Mouse (Mus musculus) myocyte (in vitro differentiated cells): ENCODE results near the gene Tmem116. TPM values are rescaled to one million over a fixed set of nuclear protein-coding genes. Genes with fewer than 3 reads are reported as not detected.

Source experiments
- H3K27me3 ChIP-seq: one replicate; pipeline ENCODE4 v1.6.1; 2011; ENCODE audit not compliant: control insufficient read depth, insufficient read depth, insufficient read length
- H3K36me3 ChIP-seq: one replicate; pipeline ENCODE4 v1.6.1; 2011; ENCODE audit not compliant: control insufficient read depth, insufficient read depth
- H3K4me2 ChIP-seq: one replicate; pipeline ENCODE4 v1.6.1; 2011; ENCODE audit warnings: low read depth, control low read depth
- H3K4me3 ChIP-seq: one replicate; pipeline ENCODE4 v1.5.1; 2011; ENCODE audit warnings: mild to moderate bottlenecking, control low read depth, moderate library complexity
- H3K79me2 ChIP-seq: one replicate; pipeline ENCODE4 v1.6.1; 2011; ENCODE audit not compliant: control insufficient read depth, insufficient read depth
- H3ac ChIP-seq: one replicate; pipeline ENCODE4 v1.6.1; 2011; ENCODE audit not compliant: control insufficient read depth, insufficient read length
- CEBPB ChIP-seq: IDR thresholded peaks from 2 replicates; pipeline ENCODE4 v1.6.1; 2011; ENCODE audit warnings: mild to moderate bottlenecking, moderate library complexity; ENCODE audit not compliant: poor library complexity, insufficient read depth, severe bottlenecking
- E2F4 ChIP-seq: IDR thresholded peaks from one replicate; pipeline ENCODE4 v1.6.1; 2011; ENCODE audit warnings: mild to moderate bottlenecking, control low read depth, moderate library complexity; ENCODE audit not compliant: insufficient read depth
- MAX ChIP-seq: IDR thresholded peaks from one replicate; pipeline ENCODE4 v1.6.1; 2011; ENCODE audit warnings: low read depth, mild to moderate bottlenecking, control low read depth
- MYOD1 ChIP-seq, 3 experiments: IDR thresholded peaks; one replicate each; pipeline ENCODE4 v1.6.1; 2011; ENCODE audit warnings: control low read depth in 2 of 3, low read depth in 2 of 3, mild to moderate bottlenecking in 2 of 3, moderate library complexity in 1 of 3; ENCODE audit not compliant: insufficient read length in 2 of 3, control insufficient read depth in 1 of 3
- MYOG ChIP-seq, 3 experiments: IDR thresholded peaks; one replicate each; pipeline ENCODE4 v1.6.1; 2011; ENCODE audit warnings: control low read depth in 2 of 3, low read depth in 2 of 3, mild to moderate bottlenecking in 2 of 3; ENCODE audit not compliant: insufficient read length in 2 of 3, control insufficient read depth in 1 of 3, insufficient read depth in 1 of 3
- POLR2A ChIP-seq: IDR thresholded peaks from one replicate; pipeline ENCODE4 v1.6.1; 2011; ENCODE audit warnings: low read depth, mild to moderate bottlenecking, control low read depth, moderate library complexity; ENCODE audit not compliant: insufficient read length
- POLR2AphosphoS2 ChIP-seq: IDR thresholded peaks from one replicate; pipeline ENCODE4 v1.6.1; 2011; ENCODE audit warnings: low read depth, control low read depth; ENCODE audit not compliant: insufficient read length
- REST ChIP-seq: IDR thresholded peaks from one replicate; pipeline ENCODE4 v1.6.1; 2011; ENCODE audit warnings: mild to moderate bottlenecking, control low read depth, moderate library complexity; ENCODE audit not compliant: insufficient read depth, insufficient read length
- SRF ChIP-seq: IDR thresholded peaks from one replicate; pipeline ENCODE4 v1.6.1; 2011; ENCODE audit warnings: low read depth; ENCODE audit not compliant: control insufficient read depth, insufficient read length
- TCF12 ChIP-seq: IDR thresholded peaks from one replicate; pipeline ENCODE4 v1.6.1; 2011; ENCODE audit warnings: mild to moderate bottlenecking, control low read depth; ENCODE audit not compliant: poor library complexity, insufficient read depth, severe bottlenecking
- TCF3 ChIP-seq: IDR thresholded peaks from one replicate; pipeline ENCODE4 v1.6.1; 2011; ENCODE audit warnings: low read depth, control low read depth; ENCODE audit not compliant: insufficient read length
- USF1 ChIP-seq: IDR thresholded peaks from one replicate; pipeline ENCODE4 v1.6.1; 2011; ENCODE audit warnings: low read depth, mild to moderate bottlenecking, control low read depth, moderate library complexity
- polyA plus RNA-seq: library from polyadenylated mRNA; unstranded; fragments of >200 nt; fragmentation: generic; extraction: Trizol; gene quantifications from one replicate; pipeline ENCODE4 v1.2.1, GENCODE M21; 2012; ENCODE audit warnings: missing spikeins

Gene Tmem116
- polyA plus RNA-seq, 1 experiment, result 3.3 TPM

DNA sequence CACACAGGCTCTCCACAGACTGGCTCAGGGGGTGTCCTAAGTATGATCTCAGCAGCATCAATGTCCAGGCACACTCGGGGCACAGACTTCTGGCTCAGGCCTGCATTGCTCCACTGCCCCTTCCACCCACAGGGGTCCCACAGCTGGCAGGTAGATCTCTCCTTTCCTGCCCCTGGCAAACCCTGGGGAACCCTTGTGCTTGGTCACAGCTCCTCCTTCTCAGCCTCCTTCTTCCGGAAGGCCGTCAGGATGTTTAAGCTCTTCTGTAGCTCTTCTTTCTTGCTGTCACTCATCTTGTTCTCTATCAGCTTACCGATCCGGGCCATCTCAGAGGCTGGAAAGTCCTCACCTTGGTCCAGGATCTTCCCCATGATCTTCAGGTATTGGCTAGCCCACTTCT lies 6.8 kb upstream of the Tmem116 start:
- TF ChIP-seq POLR2A (peak; percentile 23), REST (no peak), POLR2AphosphoS2 (peak; percentile 78), MYOG (IDR thresholded peaks at IDR 0.05; ENCODE audit: control insufficient read depth in 1 of 3, insufficient read depth in 1 of 3, insufficient read length in 2 of 3, low read depth in 2 of 3) (no peak), USF1 (no peak), TCF3 (no peak)
- H3K27me3 ChIP-seq, result no peaks in the 10 kb centered on the region

DNA sequence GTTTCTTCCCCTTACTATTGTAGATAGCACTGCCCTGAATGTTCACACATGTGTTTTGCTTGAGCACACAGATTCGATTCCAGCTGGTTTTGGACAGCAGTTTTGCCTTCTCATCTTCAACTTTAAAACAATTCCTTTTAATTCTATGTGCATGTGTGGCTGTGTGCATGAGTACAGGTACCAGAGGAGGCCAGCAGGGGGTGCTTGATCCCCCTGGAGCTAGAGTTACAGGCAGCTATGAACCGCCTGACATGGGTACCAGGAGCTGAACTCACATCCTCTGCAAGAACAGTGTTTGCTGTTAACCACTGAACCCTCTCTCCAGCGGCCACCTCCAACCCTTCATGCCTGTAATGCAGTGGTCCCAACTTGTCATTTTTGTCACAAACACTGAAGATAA lies 3.2 kb upstream of the Tmem116 start:
- Histone ChIP-seq H3K4me3 (no peak overlapping the region), H3K27me3 (no peaks in the 10 kb centered on the region), H3K36me3 (peaks cover 13% of the 10 kb centered on the region), H3K79me2 (peaks cover 26% of the 10 kb centered on the region), H3ac (no peak overlapping the region), H3K4me2 (no peak overlapping the region)
- no peak for TF ChIP-seq POLR2AphosphoS2
- no peak for TF ChIP-seq SRF
- no peak for TF ChIP-seq MYOD1 (IDR thresholded peaks at IDR 0.05; ENCODE audit: control insufficient read depth in 1 of 3, insufficient read length in 2 of 3, low read depth in 2 of 3)
- TF ChIP-seq TCF3, result no peak
- TF ChIP-seq TCF12, result no peak
- TF ChIP-seq POLR2A, result no peak
- TF ChIP-seq CEBPB, result no peak
- TF ChIP-seq MAX, result no peak
- TF ChIP-seq MYOG (IDR thresholded peaks at IDR 0.05; ENCODE audit: control insufficient read depth in 1 of 3, insufficient read depth in 1 of 3, insufficient read length in 2 of 3, low read depth in 2 of 3), result no peak
- TF ChIP-seq USF1, result no peak
- no peak for TF ChIP-seq REST
- no peak for TF ChIP-seq E2F4

More for the DNA sequence above, 6.8 kb upstream of the Tmem116 start:
- no peak overlapping the region for H3K4me2 ChIP-seq
- H3K79me2 ChIP-seq, result peaks cover 3% of the 10 kb centered on the region
- H3K36me3 ChIP-seq, result peaks cover 38% of the 10 kb centered on the region
- no peak overlapping the region for H3ac ChIP-seq
- H3K4me3 ChIP-seq, result no peak overlapping the region

DNA sequence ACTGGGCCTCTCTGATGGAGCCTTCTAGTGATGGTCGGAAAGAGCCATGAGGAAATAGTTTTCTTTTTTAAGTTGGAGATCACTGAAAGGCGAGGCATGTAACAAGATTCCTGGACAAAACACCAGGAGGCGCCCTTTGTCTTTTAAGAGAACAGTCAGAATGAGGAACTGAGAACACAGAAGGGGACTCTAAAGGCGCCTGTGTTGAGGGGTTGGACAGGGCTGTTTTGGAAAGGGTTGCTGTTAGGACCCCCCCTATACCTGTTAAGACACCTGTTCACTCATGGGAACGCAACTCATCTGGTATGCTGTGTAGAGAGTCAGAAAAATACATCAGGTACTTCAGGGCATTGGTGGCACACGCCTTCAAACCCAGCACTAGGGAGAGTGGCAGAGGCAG lies 1.7 kb upstream of the Tmem116 start:
- Histone ChIP-seq H3K36me3 (peaks cover 4% of the 10 kb centered on the region), H3K27me3 (no peaks in the 10 kb centered on the region), H3K4me2 (no peak overlapping the region), H3K4me3 (no peak overlapping the region), H3K79me2 (peaks cover 26% of the 10 kb centered on the region), H3ac (no peak overlapping the region)
- no peak for TF ChIP-seq USF1
- TF ChIP-seq POLR2AphosphoS2, result no peak
- no peak for TF ChIP-seq MYOD1 (IDR thresholded peaks at IDR 0.05; ENCODE audit: control insufficient read depth in 1 of 3, insufficient read length in 2 of 3, low read depth in 2 of 3)
- no peak for TF ChIP-seq SRF
- no peak for TF ChIP-seq POLR2A
- no peak for TF ChIP-seq MYOG (IDR thresholded peaks at IDR 0.05; ENCODE audit: control insufficient read depth in 1 of 3, insufficient read depth in 1 of 3, insufficient read length in 2 of 3, low read depth in 2 of 3)
- no peak for TF ChIP-seq TCF12

DNA sequence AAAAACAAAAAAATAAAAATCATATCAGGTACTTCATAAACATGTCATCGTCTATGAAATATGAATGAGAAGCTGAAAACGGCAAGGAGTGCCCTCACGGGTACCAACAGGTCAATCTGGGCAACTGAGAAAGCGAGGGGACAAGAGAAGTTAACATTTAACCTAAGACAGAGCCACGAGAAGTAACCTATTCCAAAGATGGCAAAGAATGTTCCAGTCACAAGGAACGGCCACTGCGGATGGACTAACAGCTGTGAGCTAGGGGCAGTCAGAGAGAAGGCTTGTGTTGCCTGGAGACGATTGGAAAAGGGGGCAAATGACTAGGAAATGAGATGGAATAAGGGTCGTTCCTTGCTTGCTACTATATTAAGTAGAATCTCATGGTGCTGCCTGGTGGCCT lies 1.2 kb upstream of the Tmem116 start:
- Histone ChIP-seq H3K79me2 (peaks cover 26% of the 10 kb centered on the region), H3K27me3 (no peaks in the 10 kb centered on the region), H3ac (no peak overlapping the region), H3K36me3 (peaks cover 4% of the 10 kb centered on the region), H3K4me3 (peak overlapping the region; percentile 95), H3K4me2 (peak overlapping the region; percentile 92)
- TF ChIP-seq TCF12 (no peak), POLR2AphosphoS2 (no peak), MAX (no peak), CEBPB (no peak), USF1 (no peak), POLR2A (no peak)

DNA sequence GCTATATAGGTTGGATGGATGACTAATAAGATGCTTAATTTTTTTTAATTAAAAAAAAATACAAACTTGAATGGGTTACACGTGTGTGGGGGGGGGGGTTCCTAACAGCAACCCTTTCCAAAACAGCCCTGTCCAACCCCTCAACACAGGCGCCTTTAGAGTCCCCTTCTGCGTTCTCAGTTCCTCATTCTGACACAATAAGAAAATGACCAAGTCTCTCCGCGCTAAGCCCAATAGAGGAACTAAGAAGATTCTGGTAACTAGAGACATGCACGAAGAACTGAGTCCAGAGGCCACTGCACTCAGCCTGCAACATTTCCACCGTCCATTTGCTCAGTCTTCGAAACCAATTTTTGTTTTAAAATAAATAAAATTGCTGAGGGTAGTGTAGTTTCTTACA lies 490 bp upstream of the Tmem116 start:
- peaks cover 26% of the 10 kb centered on the region for H3K79me2 ChIP-seq
- peak overlapping the region; percentile 95 for H3K4me3 ChIP-seq
- H3K27me3 ChIP-seq, result no peaks in the 10 kb centered on the region
- H3K36me3 ChIP-seq, result peaks cover 4% of the 10 kb centered on the region
- peak overlapping the region; percentile 92 for H3K4me2 ChIP-seq
- no peak for TF ChIP-seq REST
- no peak for TF ChIP-seq POLR2AphosphoS2
- TF ChIP-seq TCF12, result no peak
- no peak for TF ChIP-seq MYOG (IDR thresholded peaks at IDR 0.05; ENCODE audit: control insufficient read depth in 1 of 3, insufficient read depth in 1 of 3, insufficient read length in 2 of 3, low read depth in 2 of 3)
- no peak for TF ChIP-seq MAX
- TF ChIP-seq POLR2A, result no peak
- TF ChIP-seq CEBPB, result no peak
- TF ChIP-seq E2F4, result no peak
- TF ChIP-seq MYOD1 (IDR thresholded peaks at IDR 0.05; ENCODE audit: control insufficient read depth in 1 of 3, insufficient read length in 2 of 3, low read depth in 2 of 3), result no peak
- no peak for TF ChIP-seq TCF3
- no peak for TF ChIP-seq USF1
- TF ChIP-seq SRF, result no peak
- peak overlapping the region; percentile 89 for H3ac ChIP-seq
